Mouse (Mus musculus): ENCODE results near the gene Ucp1. TPM values are rescaled to one million over a fixed set of nuclear protein-coding genes. Genes with fewer than 3 reads are reported as not detected.

Ucp1 gene
- not detected in 2 replicates for polyA plus RNA-seq (2016; fragmentation: Nextera tagmentation; extraction: Ambion mirVana)

- Histone ChIP-seq H3K9ac (no peak within 1 kb of the TSS), H3K4me3 (no peak within 1 kb of the TSS), H3K27me3 (replicated peaks) (peaks cover 39% of the 10 kb centered on the region), H3K4me1 (no peaks in the 10 kb centered on the region), H3K36me3 (no peaks in the 10 kb centered on the region), H3K9me3 (replicated peaks) (no peaks in the 10 kb centered on the region), H3K27ac (no peak within 1 kb of the TSS), H3K4me2 (peak within 1 kb of the TSS; percentile 24; the same call in 1 of the 2 replicates)
- 4% methylated on average over 20 of the region's 20 CpGs for WGBS (ENCODE audit: insufficient replicate concordance)
- no peak for ATAC-seq
These were observed at the start of gene Ucp1 for GRCm38 (mm10) chr8:83290176-83290575. Gene Ucp1 (plus strand): TSS chr8:83290352.

- H3K27me3 ChIP-seq (replicated peaks): no peaks in the 10 kb centered on the region; the same call in 1 of the 2 replicates
- no peak overlapping the region for H3K4me3 ChIP-seq
- no peaks in the 10 kb centered on the region for H3K36me3 ChIP-seq
- H3K4me1 ChIP-seq: no peaks in the 10 kb centered on the region
- WGBS (ENCODE audit: insufficient replicate concordance): 66% methylated on average over 7 of the region's 7 CpGs
- H3K9me3 ChIP-seq (replicated peaks): no peaks in the 10 kb centered on the region
- no peak for ATAC-seq
- H3K4me2 ChIP-seq: no peak overlapping the region
- no peak overlapping the region for H3K27ac ChIP-seq
- no peak overlapping the region for H3K9ac ChIP-seq
These were observed 46.0 kb upstream of the Ucp1 start for GRCm38 (mm10) chr8:83244151-83244550.

- H3K4me1 ChIP-seq: no peaks in the 10 kb centered on the region
- no peak overlapping the region for H3K4me3 ChIP-seq
- H3K9me3 ChIP-seq (replicated peaks): no peaks in the 10 kb centered on the region
- H3K9ac ChIP-seq: no peak overlapping the region
- H3K4me2 ChIP-seq: no peak overlapping the region
- 81% methylated on average over 6 of the region's 6 CpGs for WGBS (ENCODE audit: insufficient replicate concordance)
- no peaks in the 10 kb centered on the region for H3K27me3 ChIP-seq (replicated peaks)
- no peaks in the 10 kb centered on the region for H3K36me3 ChIP-seq
- H3K27ac ChIP-seq: no peak overlapping the region
- no peak for ATAC-seq
These were observed 39.3 kb upstream of the Ucp1 start for GRCm38 (mm10) chr8:83250858-83251257.

- ATAC-seq: no peak
- Histone ChIP-seq H3K4me1 (no peaks in the 10 kb centered on the region), H3K36me3 (no peaks in the 10 kb centered on the region), H3K9ac (no peak overlapping the region), H3K27me3 (replicated peaks) (no peaks in the 10 kb centered on the region), H3K9me3 (replicated peaks) (no peaks in the 10 kb centered on the region), H3K4me3 (no peak overlapping the region), H3K4me2 (no peak overlapping the region), H3K27ac (no peak overlapping the region)
- 78% methylated on average over 14 of the region's 14 CpGs for WGBS (ENCODE audit: insufficient replicate concordance)
These were observed 38.5 kb upstream of the Ucp1 start for GRCm38 (mm10) chr8:83251362-83252246.

- WGBS (ENCODE audit: insufficient replicate concordance): 53% methylated on average over 5 of the region's 5 CpGs
These were observed 37.4 kb upstream of the Ucp1 start for GRCm38 (mm10) chr8:83252791-83253190.

GRCm38 (mm10) chr8:83257631-83258030, 32.5 kb upstream of the Ucp1 start:
- no peak for ATAC-seq
- Histone ChIP-seq H3K9me3 (replicated peaks) (no peaks in the 10 kb centered on the region), H3K27ac (no peak overlapping the region), H3K36me3 (no peaks in the 10 kb centered on the region), H3K9ac (no peak overlapping the region), H3K4me1 (no peaks in the 10 kb centered on the region), H3K4me2 (no peak overlapping the region), H3K4me3 (no peak overlapping the region), H3K27me3 (replicated peaks) (0 out of 2 replicates have a peak, but pooled peaks cover 7% of the 10 kb centered on the region)
- 77% methylated on average over 5 of the region's 5 CpGs for WGBS (ENCODE audit: insufficient replicate concordance)

More at GRCm38 (mm10) chr8:83252791-83253190, 37.4 kb upstream of the Ucp1 start:
- no peak for ATAC-seq
- H3K27me3 ChIP-seq (replicated peaks): no peaks in the 10 kb centered on the region
- H3K27ac ChIP-seq: no peak overlapping the region
- no peak overlapping the region for H3K9ac ChIP-seq
- no peak overlapping the region for H3K4me3 ChIP-seq
- no peak overlapping the region for H3K4me2 ChIP-seq
- no peaks in the 10 kb centered on the region for H3K36me3 ChIP-seq
- no peaks in the 10 kb centered on the region for H3K9me3 ChIP-seq (replicated peaks)
- H3K4me1 ChIP-seq: no peaks in the 10 kb centered on the region

GRCm38 (mm10) chr8:83260418-83261215, 29.5 kb upstream of the Ucp1 start:
- H3K4me2 ChIP-seq: no peak overlapping the region
- 63% methylated on average over 16 of the region's 16 CpGs for WGBS (ENCODE audit: insufficient replicate concordance)
- no peak overlapping the region for H3K27ac ChIP-seq
- H3K9ac ChIP-seq: no peak overlapping the region
- 0 out of 2 replicates have a peak, but pooled peaks cover 7% of the 10 kb centered on the region for H3K27me3 ChIP-seq (replicated peaks)
- no peaks in the 10 kb centered on the region for H3K9me3 ChIP-seq (replicated peaks)
- peak; percentile 76 for ATAC-seq
- H3K4me3 ChIP-seq: no peak overlapping the region
- no peaks in the 10 kb centered on the region for H3K36me3 ChIP-seq
- no peaks in the 10 kb centered on the region for H3K4me1 ChIP-seq

GRCm38 (mm10) chr8:83271172-83271571, 19.0 kb upstream of the Ucp1 start:
- peaks cover 5% of the 10 kb centered on the region for H3K36me3 ChIP-seq
- ATAC-seq: no peak
- H3K9me3 ChIP-seq (replicated peaks): no peaks in the 10 kb centered on the region

GRCm38 (mm10) chr8:83272464-83272863, 17.7 kb upstream of the Ucp1 start:
- no peak overlapping the region for H3K4me3 ChIP-seq
- ATAC-seq: no peak
- H3K4me1 ChIP-seq: no peaks in the 10 kb centered on the region
- H3K27ac ChIP-seq: no peak overlapping the region
- H3K36me3 ChIP-seq: peaks cover 5% of the 10 kb centered on the region
- no peak overlapping the region for H3K4me2 ChIP-seq
- H3K9me3 ChIP-seq (replicated peaks): no peaks in the 10 kb centered on the region
- 73% methylated on average over 10 of the region's 10 CpGs for WGBS (ENCODE audit: insufficient replicate concordance)
- no peak overlapping the region for H3K9ac ChIP-seq
- no peaks in the 10 kb centered on the region for H3K27me3 ChIP-seq (replicated peaks)

More at GRCm38 (mm10) chr8:83271172-83271571, 19.0 kb upstream of the Ucp1 start:
- 77% methylated on average over 14 of the region's 14 CpGs for WGBS (ENCODE audit: insufficient replicate concordance)
- Histone ChIP-seq H3K4me1 (no peaks in the 10 kb centered on the region), H3K4me3 (no peak overlapping the region), H3K4me2 (no peak overlapping the region), H3K9ac (no peak overlapping the region), H3K27me3 (replicated peaks) (no peaks in the 10 kb centered on the region), H3K27ac (no peak overlapping the region)

GRCm38 (mm10) chr8:83274470-83274869, 15.7 kb upstream of the Ucp1 start:
- peaks cover 5% of the 10 kb centered on the region for H3K36me3 ChIP-seq
- no peak overlapping the region for H3K4me3 ChIP-seq
- H3K4me1 ChIP-seq: no peaks in the 10 kb centered on the region
- H3K9ac ChIP-seq: no peak overlapping the region
- no peaks in the 10 kb centered on the region for H3K9me3 ChIP-seq (replicated peaks)
- no peak for ATAC-seq
- 53% methylated on average over 11 of the region's 11 CpGs for WGBS (ENCODE audit: insufficient replicate concordance)
- H3K4me2 ChIP-seq: no peak overlapping the region
- no peaks in the 10 kb centered on the region for H3K27me3 ChIP-seq (replicated peaks)
- H3K27ac ChIP-seq: no peak overlapping the region

GRCm38 (mm10) chr8:83278431-83278830, 11.7 kb upstream of the Ucp1 start:
- Histone ChIP-seq H3K4me3 (no peak overlapping the region), H3K9me3 (replicated peaks) (no peaks in the 10 kb centered on the region), H3K4me2 (no peak overlapping the region), H3K4me1 (no peaks in the 10 kb centered on the region), H3K27ac (no peak overlapping the region), H3K27me3 (replicated peaks) (no peaks in the 10 kb centered on the region), H3K36me3 (no peaks in the 10 kb centered on the region), H3K9ac (no peak overlapping the region)
- WGBS (ENCODE audit: insufficient replicate concordance): 80% methylated on average over 6 of the region's 6 CpGs
- no peak for ATAC-seq

GRCm38 (mm10) chr8:83285391-83285790, 4.8 kb upstream of the Ucp1 start:
- Histone ChIP-seq H3K36me3 (no peaks in the 10 kb centered on the region), H3K9ac (no peak overlapping the region), H3K27me3 (replicated peaks) (peaks cover 27% of the 10 kb centered on the region), H3K9me3 (replicated peaks) (no peaks in the 10 kb centered on the region), H3K27ac (no peak overlapping the region), H3K4me3 (no peak overlapping the region), H3K4me2 (no peak overlapping the region), H3K4me1 (no peaks in the 10 kb centered on the region)
- WGBS (ENCODE audit: insufficient replicate concordance): 60% methylated on average over 8 of the region's 8 CpGs
- ATAC-seq: no peak
